Mouse (Mus musculus) brain, embryonic 14.5 days (tissue): Measurements from ENCODE around the gene Ifnar1.

Experiments used
- CTCF ChIP-seq: fragments of 200-500 bp; IDR thresholded peaks from 2 replicates; pipeline ENCODE4 v1.5.1; 2012; ENCODE audit warnings: inconsistent platforms, mild to moderate bottlenecking, moderate library complexity, borderline replicate concordance; ENCODE audit not compliant: insufficient read depth, insufficient read length; ENCODE audit errors: extremely low read depth
- POLR2A ChIP-seq: fragments of 200-500 bp; IDR thresholded peaks from 2 replicates; pipeline ENCODE4 v1.6.1; 2012; ENCODE audit warnings: mild to moderate bottlenecking, inconsistent platforms, borderline replicate concordance; ENCODE audit not compliant: poor library complexity, insufficient read depth, insufficient read length, severe bottlenecking; ENCODE audit errors: extremely low read depth

DNA sequence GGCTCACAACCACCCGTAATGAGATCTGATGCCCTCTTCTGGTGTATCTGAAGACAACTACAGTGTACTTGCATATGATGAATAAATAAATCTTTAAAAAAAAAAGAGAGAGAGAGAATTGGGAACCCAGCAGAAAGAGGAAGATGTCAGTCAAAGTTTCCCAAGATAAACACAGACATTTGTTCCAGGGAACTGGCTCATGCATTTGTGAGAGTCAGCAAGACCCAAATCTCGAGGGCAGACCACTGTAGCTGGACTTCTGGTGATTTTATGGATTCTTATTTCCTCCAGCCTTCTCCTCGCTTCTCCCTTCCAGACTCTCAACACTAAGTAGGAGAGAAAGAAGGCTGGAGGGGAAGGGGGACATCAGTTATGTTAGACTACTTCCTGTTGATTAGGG is 47.0 kb upstream of the Ifnar1 start:
- TF ChIP-seq CTCF (no peak), POLR2A (no peak)
